Comparison of ENCODE assay signal across 8 mouse cellular contexts in genomic region chr7:130935793-130936471, GRCm38 (mm10). TPM values are rescaled to one million over a fixed set of nuclear protein-coding genes. Genes with fewer than 3 reads are reported as not detected.
DNase-seq lines count a peak whose midpoint lies in the region; ATAC-seq lines count a peak whose summit lies in the region.

Htra1 (plus strand) TSS chr7:130936111.

- intact Hi-C loops in left cerebral cortex, postnatal 25 days (cut with DNase I) = no loop called here

- peak; percentile 85 for ATAC-seq in intestine, embryonic 16.5 days

- peaks cover 14% of the 10 kb centered on the region for H3K4me1 ChIP-seq in intestine, embryonic 16.5 days (ENCODE audit: control insufficient read depth, insufficient read depth, low read length)
- peaks cover 17% of the 10 kb centered on the region for H3K4me1 ChIP-seq in megakaryocyte, embryonic 14.5 days

- H3K9me3 ChIP-seq in intestine, embryonic 16.5 days (ENCODE audit: control insufficient read depth, low read length) = no peaks in the 10 kb centered on the region
- H3K9me3 ChIP-seq in megakaryocyte, embryonic 14.5 days = peaks cover 5% of the 10 kb centered on the region

- H3K4me3 ChIP-seq in intestine, embryonic 16.5 days (ENCODE audit: low read length) = peak within 1 kb of the TSS; percentile 55
- H3K4me3 ChIP-seq in megakaryocyte, embryonic 14.5 days (replicated peaks) = peak within 1 kb of the TSS; percentile 89

- H3K4me2 ChIP-seq in intestine, embryonic 16.5 days (ENCODE audit: low read depth, low read length) = peak within 1 kb of the TSS; percentile 78

- WGBS in intestine, embryonic 16.5 days = under 1% methylated on average over 70 of the region's 70 CpGs

- DNase-seq in adrenal gland, adult 2 months = peak; percentile 93
- peak; percentile 67 for DNase-seq in embryo, embryonic 11 days
- no peak for DNase-seq in gonadal fat pad, adult 2 months (ENCODE audit: low read depth)
- DNase-seq in left cerebral cortex, postnatal 25 days (ENCODE audit: low spot score in 2 of 2) = peak; percentile 68 to 82
- peak; percentile 77 for DNase-seq in right cerebral cortex, postnatal 25 days
- no peak for DNase-seq in c-Kit-positive CD71-positive TER-119-positive erythroid progenitor cells, embryonic 14.5 days (ENCODE audit: low spot score)

- peaks cover 56% of the 10 kb centered on the region for H3K27me3 ChIP-seq in intestine, embryonic 16.5 days (replicated peaks; ENCODE audit: control insufficient read depth, insufficient read depth, low read length)
- peaks cover 79% of the 10 kb centered on the region for H3K27me3 ChIP-seq in megakaryocyte, embryonic 14.5 days (replicated peaks)

- H3K9ac ChIP-seq in intestine, embryonic 16.5 days (ENCODE audit: low read depth, low read length) = peak within 1 kb of the TSS; percentile 50

- no peaks in the 10 kb centered on the region for H3K36me3 ChIP-seq in intestine, embryonic 16.5 days (ENCODE audit: control insufficient read depth, insufficient read depth, low read length)
- no peaks in the 10 kb centered on the region for H3K36me3 ChIP-seq in megakaryocyte, embryonic 14.5 days (replicated peaks; ENCODE audit: low read length)

- H3K27ac ChIP-seq in intestine, embryonic 16.5 days (ENCODE audit: low read length) = no peak within 1 kb of the TSS

RNA-seq across cellular contexts. Expression of gene Htra1, which starts in this region (rescaled TPM):
- total RNA-seq in adrenal gland, adult 2 months (2021) = 10 to 100 TPM; 34.5 to 87.0 TPM
- polyA plus RNA-seq in adrenal gland, adult 2 months (2012; rRNA removed) = 90.6 and 134 TPM in 2 replicates
- 112 and 124 TPM in 2 replicates for polyA plus RNA-seq in gonadal fat pad, adult 2 months (2012; rRNA removed)
- 15.8 and 15.9 TPM in 2 replicates for polyA plus RNA-seq in intestine, embryonic 16.5 days (2015; fragmentation: Nextera tagmentation; extraction: Ambion mirVana)
- total RNA-seq in left cerebral cortex, postnatal 25 days (2021) = 100 to 1,000 TPM; 211 to 225 TPM
- 0.75 and 2.5 TPM in 2 replicates for polyA plus RNA-seq in megakaryocyte, embryonic 14.5 days (2012; ENCODE audit: insufficient read depth, low replicate concordance)

Comparison
In these comparisons a context has a peak if more than half of its experiments do, and no peak if none do; other contexts are left out.
1. DNase-seq: peak in adrenal gland, adult 2 months (single experiment), embryo, embryonic 11 days (single experiment), left cerebral cortex, postnatal 25 days (2 of 2) and right cerebral cortex, postnatal 25 days (single experiment); none in gonadal fat pad, adult 2 months (single experiment) and c-Kit-positive CD71-positive TER-119-positive erythroid progenitor cells, embryonic 14.5 days (single experiment).